Mouse (Mus musculus) natural killer cell, adult 2 months (primary cell): ENCODE measurements at regions not wholly inside any gene's neighbourhood (a gene's known extent, or its start where the extent isn't known, plus 50 kb on each side); places are given as distances from the start of the nearest gene placed in this dataset.

ENCODE experiments used
- DNase-seq, 2 experiments: peaks; one replicate each; pipeline ENCODE4 v3.0.0; 2022; ENCODE audit warnings: low spot score in 2 of 2

DNA sequence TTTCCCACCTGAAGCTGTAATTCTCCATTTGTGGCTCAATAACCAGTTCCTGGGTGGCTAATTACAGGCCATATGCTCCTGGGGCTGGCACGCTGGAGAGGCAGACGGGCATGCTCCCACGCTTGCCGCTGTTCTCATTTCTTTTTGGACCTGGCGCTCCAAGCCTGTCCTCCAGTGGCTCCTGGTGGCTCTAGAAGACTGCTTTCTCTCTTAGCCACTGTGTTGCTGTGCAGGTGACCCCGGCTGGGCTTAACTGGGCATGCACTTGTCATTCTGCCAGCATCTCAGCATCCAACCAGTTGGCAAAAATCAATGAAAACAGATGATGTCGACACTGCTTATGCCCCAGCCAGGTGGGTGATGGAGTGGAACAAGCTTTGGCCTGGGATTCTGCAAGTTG is 1944.6 kb upstream of the Lrrc6 start:
- DNase-seq: no peak

DNA sequence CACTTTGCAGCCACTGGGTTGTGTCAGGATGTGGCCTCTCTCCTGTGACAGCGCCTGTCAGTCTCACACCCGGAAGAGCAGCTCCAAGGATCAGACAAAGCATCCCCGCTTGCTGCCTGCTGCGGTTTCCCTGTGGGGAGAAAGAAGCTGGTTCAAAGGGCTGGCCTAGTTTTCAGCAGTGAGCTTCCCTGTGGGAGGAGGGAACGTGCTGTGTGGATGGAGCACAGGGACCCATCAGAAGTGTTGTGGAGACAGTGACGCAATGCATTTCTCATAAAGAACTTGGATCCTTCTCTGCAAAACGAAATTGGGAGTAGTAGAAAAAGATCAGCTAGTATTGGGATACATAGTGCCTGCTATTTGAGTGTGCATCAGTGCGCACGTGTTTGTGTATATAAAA is 1939.9 kb upstream of the Lrrc6 start:
- no peak for DNase-seq

DNA sequence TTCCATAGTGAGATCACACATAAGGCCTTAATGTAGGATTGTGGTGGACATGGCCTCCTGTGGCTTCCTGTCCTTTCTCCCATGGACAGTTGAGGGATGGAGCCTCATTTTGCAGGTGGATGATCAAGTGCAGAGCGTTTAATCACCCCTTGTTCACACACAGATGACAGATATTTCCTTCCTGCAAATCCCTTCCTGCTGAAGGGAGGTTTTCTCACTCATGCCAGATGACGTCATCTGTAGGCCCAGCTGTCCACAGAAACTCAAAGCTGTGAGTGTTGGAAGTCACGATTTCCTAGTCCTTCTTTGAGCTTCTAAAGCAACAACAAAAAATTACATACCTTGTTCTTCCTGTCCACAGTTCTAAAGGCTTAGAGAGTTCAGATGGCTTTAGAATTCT is 1935.3 kb upstream of the Lrrc6 start:
- DNase-seq: no peak

DNA sequence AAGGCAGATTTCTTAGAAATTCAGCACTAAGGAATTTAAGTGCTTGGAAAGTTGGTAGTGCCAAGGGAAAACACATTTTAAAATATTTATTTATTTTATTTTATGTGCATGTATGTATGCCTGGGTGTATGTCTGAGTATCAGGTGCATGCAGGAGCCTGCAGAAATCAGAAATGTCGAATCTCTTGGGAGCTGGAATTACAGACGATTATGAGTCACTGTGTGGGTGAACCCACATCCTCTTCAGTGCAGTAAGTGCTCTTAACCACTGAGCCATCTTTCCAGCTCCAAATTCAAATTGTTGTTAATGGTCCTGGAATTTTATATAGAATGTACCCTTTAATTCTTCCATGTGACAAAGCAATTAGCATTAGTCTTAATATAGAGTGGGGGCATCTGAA is 1930.5 kb upstream of the Lrrc6 start:
- no peak for DNase-seq

DNA sequence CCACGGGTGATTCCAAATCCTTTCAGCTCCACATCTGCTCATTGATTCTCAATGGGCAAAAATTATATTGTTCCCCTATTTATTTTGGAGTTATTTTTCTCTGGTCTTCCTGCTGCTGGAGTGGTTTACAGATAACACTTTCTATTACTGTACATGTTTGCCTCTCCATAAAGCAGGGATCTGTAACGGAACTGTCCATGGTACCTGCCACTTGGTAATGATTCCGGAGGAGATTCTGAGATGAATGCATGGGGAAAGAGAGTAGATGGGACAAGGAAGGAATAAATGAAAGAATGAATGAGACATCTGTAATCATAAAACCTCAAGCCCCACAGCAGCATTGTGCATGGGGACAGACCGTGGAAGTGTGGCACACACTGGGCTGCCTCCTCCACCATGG is 1929.8 kb upstream of the Lrrc6 start:
- DNase-seq: no peak

DNA sequence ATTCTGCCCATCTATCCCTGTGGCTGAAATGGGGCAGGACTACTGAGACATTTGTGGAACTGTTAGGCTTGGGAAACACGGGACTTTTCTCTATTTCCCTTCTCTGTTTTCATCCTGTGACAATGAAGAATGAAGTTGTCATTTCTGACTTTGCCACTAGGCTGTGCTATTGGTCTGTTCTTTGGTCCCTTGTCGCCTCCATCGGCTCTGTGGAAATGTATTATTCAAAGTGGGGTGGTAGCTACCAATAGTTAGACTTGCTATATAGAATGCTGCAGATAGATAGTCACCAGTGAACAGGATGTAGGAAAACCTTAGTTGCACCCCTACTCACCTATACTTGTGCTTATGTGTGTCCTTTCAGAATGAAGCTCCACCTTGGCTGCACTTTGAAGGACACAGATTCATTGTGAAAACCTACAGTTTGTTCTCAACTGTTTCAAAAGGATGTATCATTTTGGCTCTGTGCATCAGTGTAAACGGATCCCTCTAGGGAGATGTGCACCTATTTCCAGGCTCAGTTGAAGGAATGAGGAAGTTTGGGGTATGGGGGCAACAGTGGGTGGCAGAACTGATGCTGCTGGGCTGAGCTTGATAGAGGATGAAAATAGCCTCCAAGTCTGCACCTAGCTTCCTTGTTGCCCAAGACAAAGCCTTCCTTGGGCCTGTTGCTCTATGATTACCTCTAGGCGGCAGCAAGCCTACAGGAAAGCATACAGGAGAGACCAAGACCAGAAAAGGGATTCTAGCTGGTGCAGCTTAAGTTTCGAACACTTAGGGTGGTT is 1927.9 kb upstream of the Lrrc6 start:
- peak in 1 of 2 experiments; percentile 1 for DNase-seq

DNA sequence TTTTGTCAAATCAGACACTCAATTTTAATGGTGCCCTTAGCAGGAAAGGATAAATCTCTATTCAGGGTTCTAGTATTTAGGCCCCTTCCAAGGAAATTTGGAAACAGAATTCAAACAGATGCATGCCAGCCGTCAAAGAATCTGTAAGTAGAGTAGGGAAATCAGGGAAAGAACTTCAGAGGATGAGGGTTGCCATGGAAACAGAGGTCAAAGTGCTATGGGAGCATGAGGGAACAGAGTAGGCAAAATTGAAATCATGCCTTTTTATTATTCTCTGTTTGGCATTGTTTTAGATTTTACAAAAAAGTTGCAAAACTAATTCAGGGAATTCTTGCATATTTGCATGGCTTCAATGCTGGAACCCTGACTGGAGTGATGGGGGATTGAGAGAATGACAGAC is 1916.4 kb upstream of the Lrrc6 start:
- no peak for DNase-seq

DNA sequence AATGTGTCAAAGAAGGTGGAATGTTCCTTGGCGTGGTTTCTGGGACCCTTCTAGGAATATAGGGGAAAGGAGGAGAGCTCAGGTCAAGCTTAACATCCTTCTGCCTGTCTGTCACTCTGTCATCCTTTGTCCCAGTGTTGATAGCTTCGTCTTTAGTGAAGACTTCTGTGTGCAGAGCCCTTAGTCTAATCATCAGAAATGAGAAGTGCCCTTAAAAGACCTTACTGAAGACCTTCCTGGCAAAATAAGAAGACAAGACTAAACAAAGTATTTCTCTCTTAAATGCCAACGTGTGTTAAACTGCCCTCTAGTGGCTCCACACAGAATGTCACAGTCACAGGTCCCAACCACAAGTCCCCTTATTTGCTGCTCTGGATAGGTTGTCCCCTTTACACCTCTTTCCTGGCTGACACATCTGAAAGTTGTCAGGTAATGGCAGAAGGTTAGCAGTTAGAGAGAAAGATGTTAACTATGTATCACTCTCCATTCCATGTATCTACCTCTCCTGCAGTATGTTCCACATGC is 1914.8 kb upstream of the Lrrc6 start:
- DNase-seq: peak in 1 of 2 experiments; percentile 11

DNA sequence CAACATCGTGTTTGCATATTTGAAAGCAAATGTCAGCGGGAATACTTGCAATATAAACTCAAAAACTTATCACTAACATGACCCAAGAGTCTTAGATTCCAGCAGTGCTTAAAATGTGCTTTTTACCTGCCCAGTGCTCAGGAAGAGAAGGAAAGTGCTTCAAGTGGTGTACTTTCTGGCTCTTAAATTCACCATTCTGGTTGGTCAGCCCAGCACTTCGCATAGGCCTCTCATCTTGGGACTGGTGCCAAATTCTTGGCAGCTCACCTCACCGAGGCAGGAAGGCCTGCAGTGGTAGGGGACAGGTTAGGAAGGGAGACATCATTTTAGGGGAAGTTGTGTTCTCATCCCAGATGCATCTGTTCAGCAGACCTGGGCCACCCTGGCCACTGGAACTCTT is 1913.3 kb upstream of the Lrrc6 start:
- DNase-seq: no peak

DNA sequence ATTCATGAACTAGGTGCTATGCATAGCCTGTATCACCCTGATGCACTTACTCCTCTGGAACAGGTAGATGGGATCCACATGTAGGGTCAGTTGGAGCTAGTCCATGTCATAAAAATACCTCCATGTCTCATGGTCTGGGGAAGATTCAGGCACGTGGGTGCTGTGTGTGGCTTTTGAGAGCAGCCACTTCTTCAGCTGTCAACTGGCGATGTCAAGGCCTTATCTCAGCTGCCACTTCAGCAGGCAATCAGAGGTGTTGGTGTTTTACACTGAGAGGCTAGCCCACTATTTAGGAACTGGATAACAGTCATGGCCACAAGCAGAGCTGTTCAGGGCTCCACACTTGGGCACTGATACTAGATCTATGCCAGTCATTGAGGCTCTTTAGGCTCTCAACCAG is 1912.0 kb upstream of the Lrrc6 start:
- no peak for DNase-seq

DNA sequence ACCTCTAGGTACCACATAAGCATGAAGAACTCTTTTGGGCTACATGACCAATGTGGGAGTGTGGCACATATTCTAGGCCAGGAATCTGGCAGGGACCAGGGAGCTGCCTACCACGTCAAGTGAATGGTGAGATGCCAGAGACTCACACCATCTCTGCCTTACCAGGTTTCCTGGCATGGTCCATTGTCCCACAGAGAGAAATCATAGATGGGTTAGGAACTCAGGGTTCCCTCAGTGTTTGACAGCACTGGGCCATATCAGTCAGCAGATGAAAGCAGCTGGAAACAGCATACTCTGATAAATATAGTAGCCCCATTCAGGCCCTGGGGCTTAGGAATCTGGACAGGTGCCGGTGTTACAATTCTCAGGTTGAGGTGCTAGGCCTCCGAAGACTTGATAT is 1911.4 kb upstream of the Lrrc6 start:
- no peak for DNase-seq

DNA sequence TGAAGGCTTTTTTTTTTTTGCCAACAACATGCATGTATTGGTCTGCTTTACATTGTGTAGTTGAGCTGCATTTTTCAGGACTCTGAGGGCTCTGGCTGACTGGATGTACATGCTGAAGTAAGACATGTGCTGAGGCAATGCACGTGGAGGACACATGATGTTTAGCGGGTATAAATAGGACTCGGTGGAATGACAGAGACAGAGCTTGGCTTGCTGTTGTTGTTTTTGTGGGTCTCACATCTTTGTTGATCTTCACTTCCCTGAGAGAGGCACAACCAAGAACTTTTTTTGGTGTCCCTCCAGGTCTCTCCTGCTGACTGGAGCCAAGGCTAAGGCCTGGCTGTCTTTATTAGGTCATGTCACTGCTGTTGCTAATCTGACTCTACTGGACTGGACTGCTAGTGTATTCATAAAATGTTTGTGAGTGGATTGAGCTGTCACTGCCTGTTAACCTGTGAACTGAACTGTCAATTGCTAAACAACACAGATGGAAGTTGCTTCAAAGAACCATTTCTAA is 1902.9 kb upstream of the Lrrc6 start:
- DNase-seq: no peak

DNA sequence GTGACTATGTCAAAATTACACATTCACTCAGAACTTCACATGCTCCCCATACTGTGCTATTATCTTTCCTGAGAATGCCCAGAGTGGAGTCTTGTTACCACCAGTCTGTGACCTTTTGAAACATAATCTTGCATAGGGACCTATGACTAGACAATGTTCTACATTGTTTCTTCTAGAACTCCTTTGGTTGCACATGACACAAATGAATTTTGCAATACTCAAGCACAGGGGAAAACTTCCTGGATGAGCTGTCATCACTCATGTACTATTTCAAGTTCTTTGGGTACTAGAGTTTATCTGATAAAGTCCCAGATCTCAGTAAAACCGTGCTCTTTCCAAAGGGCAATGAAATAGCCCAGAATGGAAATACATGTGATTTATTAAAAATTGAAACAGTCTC is 1901.0 kb upstream of the Lrrc6 start:
- no peak for DNase-seq

DNA sequence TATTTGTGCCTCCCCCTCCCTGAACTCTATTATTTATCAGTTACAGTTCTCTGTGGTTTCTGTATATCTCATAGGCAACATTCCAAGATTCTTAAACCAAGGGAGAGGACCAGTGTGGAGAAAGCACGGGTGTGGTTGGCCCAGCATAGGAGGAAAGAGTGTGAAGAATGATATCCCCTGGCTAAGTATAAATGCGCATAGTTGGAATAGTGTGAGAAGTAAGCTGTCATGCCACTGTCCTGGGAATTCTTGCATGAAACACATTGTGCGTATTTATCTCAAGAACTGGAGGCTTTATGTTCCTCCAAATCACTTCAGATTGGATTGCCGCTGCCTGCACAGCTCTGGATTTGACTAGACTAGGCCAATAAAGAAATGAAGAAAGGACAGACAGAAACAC is 1900.3 kb upstream of the Lrrc6 start:
- DNase-seq: no peak

DNA sequence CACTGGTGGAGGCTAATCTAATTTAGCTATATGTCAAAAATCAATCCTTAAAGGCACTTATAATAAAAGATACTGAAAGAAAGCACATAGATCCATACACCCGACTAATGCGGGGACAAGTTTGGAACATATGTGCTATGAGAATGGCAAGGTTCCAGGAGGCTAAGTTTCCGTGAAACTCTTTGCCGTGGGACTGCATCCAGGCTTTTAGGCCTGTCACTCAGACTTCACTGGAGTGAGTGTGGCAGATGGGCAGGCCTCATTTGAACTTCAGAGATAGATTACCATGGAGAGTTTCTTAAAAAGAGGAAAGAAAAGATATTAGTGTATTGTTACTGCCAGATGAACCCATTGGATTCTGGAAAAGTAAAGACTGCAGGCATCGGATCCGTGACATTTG is 1895.9 kb upstream of the Lrrc6 start:
- no peak for DNase-seq

DNA sequence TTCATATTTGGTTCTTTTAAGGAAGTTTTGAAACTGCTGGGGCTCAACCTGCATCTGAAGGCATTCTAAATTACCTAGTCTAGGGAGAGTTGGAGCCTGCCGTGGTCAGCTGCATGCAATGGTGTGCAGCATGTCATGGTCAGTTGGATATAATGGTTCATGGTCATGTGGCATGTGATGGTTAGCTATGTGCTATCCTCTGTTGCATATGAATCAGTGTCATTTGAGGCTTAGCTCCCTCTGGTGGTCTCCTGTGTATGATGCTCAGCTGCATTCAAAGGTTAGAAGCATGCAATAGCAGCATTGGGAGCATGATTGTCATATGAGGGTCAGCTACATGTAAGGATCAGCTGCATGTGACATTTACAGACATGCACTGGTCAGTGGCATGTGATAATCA is 1894.0 kb upstream of the Lrrc6 start:
- peak in 1 of 2 experiments; percentile 8 for DNase-seq

DNA sequence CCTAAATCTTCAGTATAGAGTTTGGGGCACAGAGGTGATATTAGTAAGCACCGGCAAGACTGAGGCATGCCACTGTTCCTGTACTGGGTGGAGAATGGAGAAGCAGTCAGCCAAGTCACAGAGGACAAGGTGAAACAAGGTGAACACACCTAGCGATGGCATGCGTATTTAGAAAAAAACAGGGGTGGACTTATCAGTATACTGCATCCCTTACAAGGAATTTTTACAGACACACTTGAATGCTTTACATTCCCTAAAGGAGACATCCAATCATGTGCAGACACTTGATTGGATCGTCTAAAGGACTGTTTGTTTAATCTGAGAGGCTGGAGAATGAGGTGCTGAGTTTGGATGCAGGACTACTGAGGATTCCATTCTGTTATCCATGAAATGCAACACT is 1893.4 kb upstream of the Lrrc6 start:
- DNase-seq: no peak

DNA sequence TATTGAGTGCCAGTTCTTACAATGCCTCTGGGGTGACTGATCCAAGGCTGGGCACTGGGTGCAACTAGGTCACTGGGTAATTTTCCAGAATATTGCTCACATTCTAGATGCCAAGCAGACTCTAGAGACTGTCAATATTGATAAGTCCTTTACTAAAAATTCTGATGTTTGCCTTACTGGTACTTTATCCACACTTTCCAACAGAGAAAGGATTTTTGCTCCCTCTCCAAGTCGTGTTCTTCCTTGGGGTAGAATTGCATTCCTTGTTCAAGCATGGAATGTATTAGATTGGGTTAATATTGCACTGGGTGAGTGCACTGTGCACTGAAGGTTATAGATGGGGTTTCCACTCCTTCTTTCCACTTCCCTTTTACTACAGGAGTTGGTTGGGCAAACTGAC is 1891.0 kb upstream of the Lrrc6 start:
- DNase-seq: no peak

DNA sequence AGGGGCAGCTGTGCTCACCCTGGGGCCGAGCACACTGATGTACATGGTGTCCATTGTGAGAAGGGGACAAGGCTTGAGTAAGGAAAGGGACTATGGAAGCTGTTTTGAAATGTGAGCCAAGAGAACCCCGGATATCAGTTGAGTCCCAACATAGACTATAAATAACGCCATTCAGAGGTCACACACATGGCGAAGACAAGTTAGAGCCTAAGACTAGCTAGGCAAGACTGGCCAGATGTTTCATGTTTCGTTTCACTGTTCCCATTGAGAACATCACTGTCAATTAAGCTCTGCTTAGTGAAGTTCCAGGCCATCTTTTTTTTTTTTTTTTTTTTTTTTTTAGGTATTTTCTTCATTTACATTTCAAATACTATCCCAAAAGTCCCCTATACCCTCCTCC is 1889.1 kb upstream of the Lrrc6 start:
- DNase-seq: no peak

DNA sequence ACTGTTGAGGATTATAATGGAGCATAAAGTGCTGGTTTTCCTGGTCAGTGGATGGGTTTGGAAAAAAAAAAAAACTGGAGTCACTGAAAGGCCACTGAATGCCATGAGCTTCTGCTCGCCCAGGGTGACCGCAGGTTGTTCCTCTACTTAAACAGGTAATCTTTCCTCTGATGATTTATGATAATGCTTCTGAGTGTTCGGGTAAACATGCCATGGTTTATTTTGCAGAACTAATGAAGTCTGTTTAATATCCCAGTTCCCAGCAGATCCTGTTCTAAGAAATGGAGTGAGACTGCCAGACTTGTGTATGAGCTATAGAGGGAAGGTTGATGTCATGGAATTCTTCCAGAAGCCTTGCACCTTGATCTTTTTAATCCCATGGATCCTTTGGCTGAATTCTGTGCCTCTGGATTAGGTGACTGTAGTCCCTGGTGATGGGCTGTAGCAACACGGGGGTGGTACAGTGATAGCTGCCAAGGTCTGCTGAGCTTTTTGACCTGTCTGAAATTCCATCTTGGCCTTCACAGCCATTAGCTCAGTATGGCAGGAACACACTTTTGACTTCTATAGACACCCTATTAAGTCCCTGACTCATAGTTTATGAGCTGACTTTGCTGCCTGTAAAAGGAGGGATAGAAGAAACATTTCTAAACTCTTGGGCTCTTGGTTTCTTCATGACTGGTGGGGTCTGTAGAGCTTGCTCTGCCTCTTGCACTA is 1886.8 kb upstream of the Lrrc6 start:
- no peak for DNase-seq

DNA sequence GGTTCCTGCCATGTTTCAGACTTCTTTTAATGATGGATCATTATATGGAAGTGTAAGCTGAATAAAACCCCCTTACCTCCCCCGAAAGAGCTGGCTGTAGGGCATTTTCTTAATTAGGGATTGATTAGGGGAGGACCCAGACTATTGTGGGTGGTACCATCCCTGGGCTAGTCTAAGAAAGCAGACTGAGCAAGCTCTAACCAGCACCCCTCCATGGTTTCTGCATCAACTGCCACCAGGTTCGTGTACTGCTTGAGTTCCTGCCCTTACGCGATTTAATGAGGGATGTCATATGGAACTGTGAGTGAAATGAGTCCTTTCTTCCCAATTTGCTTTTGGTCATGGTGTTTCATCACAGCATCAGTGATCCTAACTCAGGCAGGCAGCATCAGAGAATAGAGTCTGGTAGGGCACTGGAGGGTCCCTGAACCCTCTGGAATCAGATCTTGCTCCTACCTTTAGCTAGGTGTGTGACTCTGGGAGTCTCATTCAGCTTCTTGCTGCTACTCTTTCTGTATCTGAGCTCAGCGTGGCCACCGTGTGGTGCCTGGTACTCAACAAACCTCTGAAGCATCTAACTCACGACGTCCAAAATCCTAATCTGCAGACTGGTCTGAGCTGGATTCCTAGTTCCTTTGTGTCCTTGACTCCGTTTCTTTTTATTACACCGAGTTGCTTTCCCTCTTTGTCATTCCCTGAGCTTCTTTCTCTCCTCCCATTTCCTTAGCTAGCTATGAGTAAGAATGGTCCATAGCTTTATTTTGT is 1884.0 kb upstream of the Lrrc6 start:
- no peak for DNase-seq

DNA sequence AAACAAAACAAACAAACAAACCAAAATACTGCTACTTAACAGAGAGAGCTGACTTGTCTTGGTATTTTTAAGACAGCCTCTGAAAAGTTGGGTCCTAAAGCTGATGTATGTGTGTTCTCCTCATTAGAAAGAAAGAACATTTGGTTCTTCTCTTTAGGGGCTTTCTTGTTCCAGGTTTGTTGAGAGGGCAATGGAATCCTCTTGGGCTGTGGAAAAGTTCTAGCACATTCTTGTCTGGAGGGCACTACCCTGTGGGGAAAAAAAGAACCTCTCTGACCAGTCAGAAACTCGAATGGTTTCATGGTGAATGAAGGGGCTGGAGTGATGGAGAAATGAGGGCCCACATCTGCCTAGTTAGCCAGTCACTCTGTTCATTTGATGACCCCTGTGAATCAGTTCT is 1874.5 kb upstream of the Lrrc6 start:
- no peak for DNase-seq
